20 mouse cellular contexts compared by ENCODE assay signal in genomic region chrX:13691865-13692264, GRCm38 (mm10). TPM values are rescaled to one million over a fixed set of nuclear protein-coding genes. Genes with fewer than 3 reads are reported as not detected.
DNase-seq lines count a peak whose midpoint lies in the region; ATAC-seq and TF ChIP-seq lines count a peak whose summit lies in the region.
"Had no signal": no experiment of that assay in that cellular context is flagged by ENCODE, and none has a peak within 500 bp of the region (broad histone marks: within the 10 kb centered on the region; RNA-seq: fewer than 3 reads in every experiment).

No protein-coding gene starts in this region.

- no peak overlapping the region for H3K4me2 ChIP-seq in forebrain, embryonic 14.5 days (ENCODE audit: low read length)
- H3K4me2 ChIP-seq in forebrain, embryonic 12.5 days, result no peak overlapping the region
- H3K4me2 ChIP-seq: heart, embryonic 12.5 days; hindbrain, embryonic 12.5 days; neural tube, embryonic 13.5 days had no signal

- DNase-seq in forebrain, embryonic 14.5 days (ENCODE audit: low spot score), result peak; percentile 15
- no peak for DNase-seq in layer of hippocampus, adult 2 months (ENCODE audit: low spot score in 2 of 2)
- no peak for DNase-seq in layer of hippocampus, adult 8-10 months (ENCODE audit: low spot score in 2 of 2)
- DNase-seq in 416B (ENCODE audit: low read depth), result peak; percentile 19
- DNase-seq in brain, adult 2 months (ENCODE audit: low read depth, low spot score), result peak; percentile 34
- DNase-seq in ovary, postnatal 36 days (ENCODE audit: low spot score), result no peak
- DNase-seq in cerebellum, adult 11-12 months, result no peak
- DNase-seq: adrenal gland, postnatal 36 days; cerebellum, adult 8-10 months; gastrocnemius, postnatal 10 days; midbrain, embryonic 14.5 days; thymus, postnatal 25 days had no signal

- no peaks in the 10 kb centered on the region for H3K27me3 ChIP-seq in forebrain, embryonic 14.5 days (replicated peaks; ENCODE audit: control insufficient read depth, insufficient read depth, low read length)
- H3K27me3 ChIP-seq in forebrain, embryonic 12.5 days, result no peaks in the 10 kb centered on the region
- H3K27me3 ChIP-seq: heart, embryonic 12.5 days; hindbrain, embryonic 12.5 days; neural tube, embryonic 13.5 days had no signal

- no peak overlapping the region for H3K4me3 ChIP-seq in forebrain, embryonic 14.5 days (ENCODE audit: low read depth, low read length)
- no peak overlapping the region for H3K4me3 ChIP-seq in forebrain, embryonic 12.5 days (replicated peaks)
- H3K4me3 ChIP-seq in layer of hippocampus, adult 2 months, result no peak overlapping the region
- H3K4me3 ChIP-seq: embryonic facial prominence, embryonic 10.5 days; forebrain, embryonic 10.5 days; heart, embryonic 12.5 days; hindbrain, embryonic 12.5 days; neural tube, embryonic 13.5 days had no signal

- 77% methylated on average over 4 of the region's 4 CpGs for WGBS in forebrain, embryonic 14.5 days
- WGBS in forebrain, embryonic 12.5 days, result 86% methylated on average over 4 of the region's 4 CpGs

- H3K36me3 ChIP-seq in forebrain, embryonic 14.5 days (ENCODE audit: control insufficient read depth, insufficient read depth, low read length), result no peaks in the 10 kb centered on the region
- no peaks in the 10 kb centered on the region for H3K36me3 ChIP-seq in forebrain, embryonic 12.5 days (replicated peaks)
- H3K36me3 ChIP-seq: embryonic facial prominence, embryonic 10.5 days; forebrain, embryonic 10.5 days; heart, embryonic 12.5 days; hindbrain, embryonic 12.5 days; neural tube, embryonic 13.5 days had no signal

- no peak overlapping the region for H3K27ac ChIP-seq in forebrain, embryonic 14.5 days (ENCODE audit: low read depth, low read length)
- H3K27ac ChIP-seq in forebrain, embryonic 12.5 days, result no peak overlapping the region
- H3K27ac ChIP-seq in layer of hippocampus, adult 2 months, result no peak overlapping the region
- H3K27ac ChIP-seq: embryonic facial prominence, embryonic 10.5 days; forebrain, embryonic 10.5 days; hindbrain, embryonic 12.5 days; neural tube, embryonic 13.5 days had no signal

- peak; percentile 69 for TF ChIP-seq CTCF in layer of hippocampus, adult 2 months (conservative IDR thresholded peaks at IDR 0.05)

- H3K9me3 ChIP-seq in forebrain, embryonic 14.5 days (replicated peaks; ENCODE audit: control insufficient read depth, low read length), result no peaks in the 10 kb centered on the region
- no peaks in the 10 kb centered on the region for H3K9me3 ChIP-seq in forebrain, embryonic 12.5 days
- H3K9me3 ChIP-seq: embryonic facial prominence, embryonic 10.5 days; forebrain, embryonic 10.5 days; heart, embryonic 12.5 days; hindbrain, embryonic 12.5 days; neural tube, embryonic 13.5 days had no signal

- H3K9ac ChIP-seq in forebrain, embryonic 14.5 days (ENCODE audit: low read length), result no peak overlapping the region
- no peak overlapping the region for H3K9ac ChIP-seq in forebrain, embryonic 12.5 days
- H3K9ac ChIP-seq: heart, embryonic 12.5 days; hindbrain, embryonic 12.5 days; neural tube, embryonic 13.5 days had no signal

- ATAC-seq in forebrain, embryonic 14.5 days, result no peak
- ATAC-seq in forebrain, embryonic 12.5 days (ENCODE audit: low FRiP score), result no peak

- H3K4me1 ChIP-seq in forebrain, embryonic 14.5 days (ENCODE audit: control insufficient read depth, insufficient read depth, low read length), result no peaks in the 10 kb centered on the region
- H3K4me1 ChIP-seq in forebrain, embryonic 12.5 days, result no peaks in the 10 kb centered on the region
- H3K4me1 ChIP-seq: embryonic facial prominence, embryonic 10.5 days; forebrain, embryonic 10.5 days; heart, embryonic 12.5 days; hindbrain, embryonic 12.5 days had no signal

RNA-seq across cellular contexts. Expression of gene Gpr82, which starts 30.7 kb away (rescaled TPM):
- polyA plus RNA-seq in forebrain, embryonic 14.5 days (2014; fragmentation: Nextera tagmentation; extraction: Ambion mirVana), result 0.13 and 0.36 TPM in 2 replicates
- polyA plus RNA-seq in forebrain, embryonic 12.5 days (2016; fragmentation: Nextera tagmentation; extraction: Ambion mirVana), result 0.42 and 0.84 TPM in 2 replicates
- under 1 TPM in 1 of 2 experiments, not detected in 1; 0.15 TPM for total RNA-seq in layer of hippocampus, adult 2 months (2021)
- not detected for total RNA-seq in layer of hippocampus, adult 8-10 months (2022)
- total RNA-seq: gastrocnemius, postnatal 10 days; layer of hippocampus, postnatal 25 days had no signal
- polyA plus RNA-seq: C2C12 had no signal

RNA-seq across cellular contexts. Expression of gene Gpr34, which starts 60.0 kb away (rescaled TPM):
- polyA plus RNA-seq in forebrain, embryonic 14.5 days (2014; fragmentation: Nextera tagmentation; extraction: Ambion mirVana), result 3.8 and 4.1 TPM in 2 replicates
- 1.6 and 2.3 TPM in 2 replicates for polyA plus RNA-seq in forebrain, embryonic 12.5 days (2016; fragmentation: Nextera tagmentation; extraction: Ambion mirVana)
- total RNA-seq in layer of hippocampus, adult 2 months (2021), result 10 to 100 TPM in 1 of 2 experiments, 1 to 10 TPM in 1; 8.7 to 11.7 TPM
- 10 to 100 TPM; 10.8 to 66.5 (median 28.6) TPM for total RNA-seq in layer of hippocampus, adult 8-10 months (2022)

Comparison
In these comparisons a context has a peak if more than half of its experiments do, and no peak if none do; other contexts are left out.
1. DNase-seq: peak in forebrain, embryonic 14.5 days (single experiment), 416B (single experiment) and brain, adult 2 months (single experiment); none in layer of hippocampus, adult 2 months (0 of 2), layer of hippocampus, adult 8-10 months (0 of 2), ovary, postnatal 36 days (single experiment) and cerebellum, adult 11-12 months (single experiment).